Mouse (Mus musculus) small intestine, adult 2 months (tissue): ENCODE results near the gene Eef1akmt3.

ENCODE experiments used
- CTCF ChIP-seq: fragments of 200-500 bp; IDR thresholded peaks from 2 replicates; pipeline ENCODE4 v1.5.1; 2012; ENCODE audit warnings: low read depth, mild to moderate bottlenecking, control low read depth, inconsistent platforms, low read length, moderate library complexity, mixed read lengths; ENCODE audit not compliant: insufficient replicate concordance, insufficient read length; ENCODE audit errors: extremely low read depth
- POLR2A ChIP-seq: fragments of 200-500 bp; IDR thresholded peaks from 2 replicates; pipeline ENCODE4 v1.6.1; 2012; ENCODE audit warnings: low read depth, mild to moderate bottlenecking, control low read depth, inconsistent platforms, low read length, moderate library complexity

DNA sequence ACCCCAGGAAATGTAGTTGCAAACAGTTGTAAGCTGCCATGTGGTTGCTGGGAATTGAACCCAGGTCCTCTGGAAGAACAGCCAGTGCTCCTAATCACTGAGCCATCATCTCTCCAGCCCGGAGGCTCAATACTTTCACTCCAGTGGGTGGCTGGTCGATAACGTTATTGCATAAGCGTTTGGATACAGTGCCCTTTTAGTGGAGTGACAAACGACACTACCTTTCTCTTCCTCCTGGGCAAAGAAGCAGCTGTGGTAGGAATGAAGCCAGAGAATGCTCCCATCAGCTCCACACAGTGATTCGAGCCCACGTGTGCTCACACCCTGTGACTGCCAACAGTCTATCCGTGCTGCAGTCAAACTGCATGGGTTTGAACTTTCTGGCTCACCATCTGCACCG is 29.9 kb upstream of the Eef1akmt3 start:
- TF ChIP-seq CTCF (no peak), POLR2A (no peak)
